Mouse (Mus musculus) neutrophil, adult 5-6 weeks (primary cell): ENCODE measurements around the gene Hspb9. TPM values are rescaled to one million over a fixed set of nuclear protein-coding genes. Genes with fewer than 3 reads are reported as not detected.

Source experiments
- ATAC-seq: fragments of 151-379, 151-347 bp; 2 replicates; pipeline ENCODE4 v1.8.0; 2017; ENCODE audit warnings: mild to moderate bottlenecking, moderate TSS enrichment; ENCODE audit not compliant: insufficient number of reproducible peaks, poor library complexity, low FRiP score, severe bottlenecking; ENCODE audit errors: extremely low read depth
- total RNA-seq: library from RNA; stranded (forward); fragments of 200-1000 nt; gene quantifications from 2 replicates; pipeline ENCODE4 v1.2.3, GENCODE M21; 2017

The Hspb9 gene
- total RNA-seq, 1 experiment from 2014 or later: not detected

GRCm38 (mm10) chr11:100703366-100703765 lies 10.3 kb upstream of the Hspb9 start:
- ATAC-seq: no peak

- peak; percentile 21 for ATAC-seq
Observed at GRCm38 (mm10) chr11:100703851-100704531, 9.7 kb upstream of the Hspb9 start, which contains the start of gene Dhx58. TSS of gene Dhx58 (minus strand) at chr11:100704271.

GRCm38 (mm10) chr11:100705095-100705747 lies 8.4 kb upstream of the Hspb9 start:
- ATAC-seq: no peak

- no peak for ATAC-seq
Observed at GRCm38 (mm10) chr11:100709201-100709810, 4.3 kb upstream of the Hspb9 start.

GRCm38 (mm10) chr11:100710528-100710927 lies 3.1 kb upstream of the Hspb9 start:
- ATAC-seq: no peak

GRCm38 (mm10) chr11:100710977-100711376 lies 2.7 kb upstream of the Hspb9 start:
- ATAC-seq: no peak

- no peak for ATAC-seq
Observed at GRCm38 (mm10) chr11:100711783-100712615, 1.7 kb upstream of the Hspb9 start, which contains the start of gene Kat2a. TSS of gene Kat2a (minus strand) at chr11:100712465.

- ATAC-seq: no peak
Observed at GRCm38 (mm10) chr11:100713174-100713573, 476 bp upstream of the Hspb9 start.

GRCm38 (mm10) chr11:100714534-100714915 lies 875 bp downstream of the Hspb9 start:
- peak; percentile 66 for ATAC-seq

GRCm38 (mm10) chr11:100714948-100715347 lies 1.3 kb downstream of the Hspb9 start:
- ATAC-seq: no peak

- ATAC-seq: no peak
Observed at GRCm38 (mm10) chr11:100716649-100717048, 3.0 kb downstream of the Hspb9 start.

- no peak for ATAC-seq
Observed at GRCm38 (mm10) chr11:100718462-100718861, 4.8 kb downstream of the Hspb9 start.

- no peak for ATAC-seq
Observed at GRCm38 (mm10) chr11:100718866-100719265, 5.2 kb downstream of the Hspb9 start.

- no peak for ATAC-seq
Observed at GRCm38 (mm10) chr11:100719312-100719711, 5.7 kb downstream of the Hspb9 start.

GRCm38 (mm10) chr11:100719893-100720292 lies 6.2 kb downstream of the Hspb9 start:
- ATAC-seq: no peak

- no peak for ATAC-seq
Observed at GRCm38 (mm10) chr11:100720345-100720744, 6.7 kb downstream of the Hspb9 start.

GRCm38 (mm10) chr11:100721254-100721653 lies 7.6 kb downstream of the Hspb9 start:
- no peak for ATAC-seq

GRCm38 (mm10) chr11:100721776-100722492 lies 8.3 kb downstream of the Hspb9 start:
- no peak for ATAC-seq
